ENCODE assay signal across 16 mouse cellular contexts in the genomic region with DNA sequence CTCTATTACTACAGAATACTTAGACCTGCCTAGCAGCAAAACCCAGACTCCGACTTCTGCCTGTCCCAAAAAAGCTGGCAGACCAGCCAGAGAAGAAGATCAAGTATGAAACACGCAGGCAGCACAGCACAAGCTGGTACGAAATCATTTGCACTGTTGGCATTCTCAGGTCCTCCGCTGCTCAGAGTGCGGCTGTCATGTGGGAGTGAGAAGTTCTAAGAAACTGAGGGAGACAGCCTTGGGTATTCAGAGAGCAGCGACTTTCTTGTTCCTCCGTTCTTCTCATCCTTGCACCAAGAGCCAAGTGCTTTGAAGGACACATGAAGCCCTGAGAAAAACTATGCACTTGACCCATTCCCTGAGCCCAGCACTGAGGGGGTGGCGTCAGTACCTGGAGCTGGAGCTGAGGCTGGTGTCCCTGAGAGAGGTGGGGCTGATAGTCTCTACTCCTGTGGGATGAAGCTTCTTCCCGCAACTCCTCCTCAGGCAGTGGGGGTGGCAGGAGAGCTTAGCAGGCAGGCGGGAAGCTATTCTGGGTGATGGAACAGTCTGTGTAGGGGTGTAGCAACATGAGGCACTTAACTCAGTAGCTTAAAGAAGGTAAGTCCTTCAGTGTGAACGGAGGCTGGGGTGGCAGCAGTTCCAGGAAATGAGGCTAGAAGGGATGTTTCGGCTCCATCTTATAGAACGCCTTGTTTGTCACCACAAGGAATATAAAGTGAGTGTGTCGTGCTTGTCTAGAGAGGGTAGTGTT. TPM values are rescaled to one million over a fixed set of nuclear protein-coding genes. Genes with fewer than 3 reads are reported as not detected.
DNase-seq lines count a peak whose midpoint lies in the region; TF ChIP-seq lines count a peak whose summit lies in the region.
"Had no signal": no experiment of that assay in that cellular context is flagged by ENCODE, and none has a peak within 500 bp of the region (broad histone marks: within the 10 kb centered on the region; RNA-seq: fewer than 3 reads in every experiment).

No protein-coding gene starts in this region.

- H3K4me1 ChIP-seq in testis, adult 2 months (ENCODE audit: control insufficient read depth, insufficient read depth, low read length) = no peaks in the 10 kb centered on the region; the same call in 1 of the 2 replicates
- peaks cover 9% of the 10 kb centered on the region for H3K4me1 ChIP-seq in limb, embryonic 10.5 days
- H3K4me1 ChIP-seq: limb, embryonic 12.5 days had no signal

- no peak for TF ChIP-seq CTCF in gastrocnemius, adult 2 months (IDR thresholded peaks at IDR 0.05)
- no peak for TF ChIP-seq CTCF in testis, adult 2 months (IDR thresholded peaks at IDR 0.05; ENCODE audit: control insufficient read depth, insufficient read depth, insufficient replicate concordance, low read depth, low read length)

- no peak for DNase-seq in gastrocnemius, adult 2 months
- DNase-seq in gastrocnemius, postnatal 4 days (ENCODE audit: low spot score in 2 of 2) = no peak
- DNase-seq in testis, postnatal 10 days (ENCODE audit: low spot score) = no peak
- DNase-seq in limb, embryonic 10.5 days (ENCODE audit: low spot score) = peak; percentile 26
- DNase-seq in urinary bladder, postnatal 4 days (ENCODE audit: low spot score in 2 of 2) = no peak
- DNase-seq in cerebellum, postnatal 14 days = no peak
- DNase-seq in cerebellum, adult 18-20 months = no peak
- DNase-seq: heart, adult 18-20 months; liver, postnatal 0 days; thymus, adult 2 months had no signal

- H3K27me3 ChIP-seq in testis, adult 2 months (ENCODE audit: control insufficient read depth, insufficient read depth, low read length) = no peaks in the 10 kb centered on the region
- H3K27me3 ChIP-seq in limb, embryonic 10.5 days (ENCODE audit: low read depth, poor library complexity, severe bottlenecking) = peaks cover 54% of the 10 kb centered on the region
- H3K27me3 ChIP-seq: midbrain, embryonic 15.5 days had no signal

- 75% methylated on average over 14 of the region's 14 CpGs for WGBS in limb, embryonic 10.5 days

- intact Hi-C loops in gastrocnemius, adult 2 months (cut with DNase I) = no loop called here

- peak overlapping the region; percentile 82 for H3K27ac ChIP-seq in gastrocnemius, adult 2 months
- 0 out of 2 replicates have a peak overlapping the region, but pooled peaks have one; percentile 24 for H3K27ac ChIP-seq in testis, adult 2 months (ENCODE audit: control insufficient read depth, insufficient read depth, low read depth, low read length)
- H3K27ac ChIP-seq in limb, embryonic 10.5 days = no peak overlapping the region
- H3K27ac ChIP-seq: kidney, postnatal 0 days; limb, embryonic 12.5 days; macrophage; midbrain, embryonic 15.5 days had no signal

- TF ChIP-seq POLR2A in testis, adult 2 months (IDR thresholded peaks at IDR 0.05; ENCODE audit: control insufficient read depth, low read depth, low read length) = no peak

- no peak overlapping the region for H3K4me3 ChIP-seq in gastrocnemius, adult 2 months
- no peak overlapping the region for H3K4me3 ChIP-seq in testis, adult 2 months (ENCODE audit: control insufficient read depth, low read depth, low read length)
- no peak overlapping the region for H3K4me3 ChIP-seq in limb, embryonic 10.5 days
- H3K4me3 ChIP-seq: erythroblast, embryonic 14.5 days; limb, embryonic 12.5 days; midbrain, embryonic 15.5 days had no signal

- H3K9me3 ChIP-seq in limb, embryonic 10.5 days (replicated peaks) = no peaks in the 10 kb centered on the region
- H3K9me3 ChIP-seq: limb, embryonic 12.5 days; midbrain, embryonic 15.5 days had no signal

- H3K36me3 ChIP-seq in testis, adult 2 months (ENCODE audit: control insufficient read depth, insufficient read depth, low read length) = no peaks in the 10 kb centered on the region
- no peaks in the 10 kb centered on the region for H3K36me3 ChIP-seq in limb, embryonic 10.5 days
- H3K36me3 ChIP-seq: limb, embryonic 12.5 days; midbrain, embryonic 15.5 days had no signal

RNA-seq across cellular contexts. Expression of gene Ddx20, which starts 6.1 kb away (rescaled TPM):
- 10 to 100 TPM; 10.7 to 10.9 TPM for total RNA-seq in gastrocnemius, adult 2 months (2021)
- 10 to 100 TPM; 12.3 to 15.1 TPM for total RNA-seq in gastrocnemius, postnatal 4 days (2021)
- polyA plus RNA-seq in testis, adult 2 months (2012; rRNA removed) = 100 and 115 TPM in 2 replicates
- 51.6 and 53.4 TPM in 2 replicates for polyA plus RNA-seq in limb, embryonic 10.5 days (2016; fragmentation: Nextera tagmentation; extraction: Ambion mirVana)

RNA-seq across cellular contexts. Expression of gene Inka2, which starts 10.9 kb away (rescaled TPM):
- total RNA-seq in gastrocnemius, adult 2 months (2021) = 1 to 10 TPM; 2.9 to 4.5 TPM
- total RNA-seq in gastrocnemius, postnatal 4 days (2021) = 10 to 100 TPM; 28.5 to 29.0 TPM
- 0.30 and 0.32 TPM in 2 replicates for polyA plus RNA-seq in testis, adult 2 months (2012; rRNA removed)
- polyA plus RNA-seq in limb, embryonic 10.5 days (2016; fragmentation: Nextera tagmentation; extraction: Ambion mirVana) = 0.33 and 0.50 TPM in 2 replicates

Comparison
In these comparisons a context has a peak if more than half of its experiments do, and no peak if none do; other contexts are left out.
1. RNA of gene Inka2, which starts 10.9 kb away (total RNA-seq): 28.5 to 29.0 TPM in gastrocnemius, postnatal 4 days; 2.9 to 4.5 TPM in gastrocnemius, adult 2 months; every median in the first group is over 4 times any median in the second.